Mouse (Mus musculus) cortical plate, adult 2 months (tissue): ENCODE measurements around the gene Cope. TPM values are rescaled to one million over a fixed set of nuclear protein-coding genes. Genes with fewer than 3 reads are reported as not detected.

Experiments
- H3K27ac ChIP-seq: fragments of 200-500 bp; 2 replicates; pipeline ENCODE4 v1.5.1; 2012; ENCODE audit warnings: low read length, control low read depth, inconsistent platforms; ENCODE audit not compliant: insufficient read depth
- H3K4me1 ChIP-seq: fragments of 200-500 bp; 2 replicates; pipeline ENCODE4 v1.6.1; 2011; ENCODE audit warnings: low read length; ENCODE audit not compliant: control insufficient read depth, insufficient read depth
- H3K4me3 ChIP-seq: fragments of 200-500 bp; 2 replicates; pipeline ENCODE4 v1.5.1; 2011; ENCODE audit warnings: mild to moderate bottlenecking, low read length, control low read depth; ENCODE audit not compliant: insufficient read depth
- CTCF ChIP-seq: fragments of 200-500 bp; IDR thresholded peaks from 2 replicates; pipeline ENCODE4 v1.5.1; 2011; ENCODE audit warnings: mild to moderate bottlenecking, control low read depth, low read length; ENCODE audit not compliant: insufficient read depth; ENCODE audit errors: extremely low read depth
- POLR2A ChIP-seq: fragments of 200-500 bp; IDR thresholded peaks from 2 replicates; pipeline ENCODE4 v1.6.1; 2011; ENCODE audit warnings: mild to moderate bottlenecking, low read length, control low read depth; ENCODE audit not compliant: insufficient read depth; ENCODE audit errors: extremely low read depth
- polyA plus RNA-seq: library from polyadenylated mRNA; depleted of rRNA; stranded (reverse); fragments of >200 nt; gene quantifications from 2 replicates; pipeline ENCODE4 v1.2.3, GENCODE M21; 2012

Gene Cope
- polyA plus RNA-seq, 1 experiment: 232 TPM

- 0 out of 2 replicates have a peak, but pooled peaks cover 2% of the 10 kb centered on the region for H3K4me1 ChIP-seq
- no peak overlapping the region for H3K27ac ChIP-seq
- TF ChIP-seq POLR2A (no peak), CTCF (no peak)
- H3K4me3 ChIP-seq: no peak overlapping the region
Measured at GRCm38 (mm10) chr8:70327512-70327911, 25.2 kb downstream of the Cope start.

- 0 out of 2 replicates have a peak, but pooled peaks cover 2% of the 10 kb centered on the region for H3K4me1 ChIP-seq
- TF ChIP-seq CTCF (no peak), POLR2A (no peak)
- 0 out of 2 replicates have a peak within 1 kb of the TSS, but pooled peaks have one; percentile 20 for H3K27ac ChIP-seq
- no peak within 1 kb of the TSS for H3K4me3 ChIP-seq
Measured at GRCm38 (mm10) chr8:70329124-70329834, 27.0 kb downstream of the Cope start, which contains the start of gene Gdf1. TSS of gene Gdf1 (plus strand) at chr8:70329817.

GRCm38 (mm10) chr8:70329835-70330740 is 27.8 kb downstream of the Cope start:
- Histone ChIP-seq H3K4me3 (no peak overlapping the region), H3K27ac (0 out of 2 replicates have a peak overlapping the region, but pooled peaks have one; percentile 20), H3K4me1 (0 out of 2 replicates have a peak, but pooled peaks cover 2% of the 10 kb centered on the region)
- no peak for TF ChIP-seq CTCF
- TF ChIP-seq POLR2A: no peak

- TF ChIP-seq POLR2A (no peak), CTCF (0 out of 2 replicates have a peak, but pooled peaks have one; percentile 6)
- H3K4me1 ChIP-seq: 0 out of 2 replicates have a peak, but pooled peaks cover 2% of the 10 kb centered on the region
- H3K27ac ChIP-seq: peak overlapping the region; percentile 20; the same call in 1 of the 2 replicates
- H3K4me3 ChIP-seq: no peak overlapping the region
Measured at GRCm38 (mm10) chr8:70330741-70331364, 28.5 kb downstream of the Cope start.

- TF ChIP-seq CTCF (no peak), POLR2A (no peak)
- 0 out of 2 replicates have a peak, but pooled peaks cover 2% of the 10 kb centered on the region for H3K4me1 ChIP-seq
- H3K4me3 ChIP-seq: no peak overlapping the region
- peak overlapping the region; percentile 20; the same call in 1 of the 2 replicates for H3K27ac ChIP-seq
Measured at GRCm38 (mm10) chr8:70331526-70331925, 29.2 kb downstream of the Cope start.

- no peak overlapping the region for H3K27ac ChIP-seq
- H3K4me1 ChIP-seq: 0 out of 2 replicates have a peak, but pooled peaks cover 2% of the 10 kb centered on the region
- no peak overlapping the region for H3K4me3 ChIP-seq
- TF ChIP-seq CTCF (peak; percentile 39), POLR2A (peak; percentile 28; the same call in 1 of the 2 replicates)
Measured at GRCm38 (mm10) chr8:70332070-70332877, 30.0 kb downstream of the Cope start.

GRCm38 (mm10) chr8:70332878-70333202 is 30.5 kb downstream of the Cope start:
- Histone ChIP-seq H3K4me1 (0 out of 2 replicates have a peak, but pooled peaks cover 2% of the 10 kb centered on the region), H3K27ac (no peak overlapping the region), H3K4me3 (no peak overlapping the region)
- no peak for TF ChIP-seq CTCF
- TF ChIP-seq POLR2A: no peak

GRCm38 (mm10) chr8:70338931-70339330 is 36.6 kb downstream of the Cope start:
- Histone ChIP-seq H3K4me3 (no peak overlapping the region), H3K4me1 (no peaks in the 10 kb centered on the region), H3K27ac (no peak overlapping the region)
- TF ChIP-seq CTCF: no peak
- TF ChIP-seq POLR2A: no peak

- TF ChIP-seq POLR2A (no peak), CTCF (no peak)
- H3K4me1 ChIP-seq: no peaks in the 10 kb centered on the region
- no peak overlapping the region for H3K4me3 ChIP-seq
- no peak overlapping the region for H3K27ac ChIP-seq
Measured at GRCm38 (mm10) chr8:70340659-70341058, 38.3 kb downstream of the Cope start.
